Mouse (Mus musculus) frontal cortex, postnatal 36 days (tissue): ENCODE measurements around the gene Cdr2l.

Experiments used
- DNase-seq, 2 experiments: peaks; one replicate each; pipeline ENCODE4 v3.0.0; 2022; ENCODE audit warnings: low spot score in 2 of 2

The Cdr2l gene

GRCm38 (mm10) chr11:115381743-115382539, at the start of gene Cdr2l:
Gene Cdr2l, plus strand, starts transcription at chr11:115381916.
- peak; percentile 86 to 87 for DNase-seq

GRCm38 (mm10) chr11:115334531-115334930, 47.2 kb upstream of the Cdr2l start, which contains the start of gene Otop3:
Gene Otop3, plus strand, starts transcription at chr11:115334731.
- no peak for DNase-seq

GRCm38 (mm10) chr11:115335223-115335622, 46.5 kb upstream of the Cdr2l start:
- no peak for DNase-seq

- DNase-seq = no peak
These were observed 45.6 kb upstream of the Cdr2l start for GRCm38 (mm10) chr11:115336115-115336514.

GRCm38 (mm10) chr11:115337350-115337749, 44.4 kb upstream of the Cdr2l start:
- no peak for DNase-seq

GRCm38 (mm10) chr11:115337826-115338225, 43.9 kb upstream of the Cdr2l start:
- no peak for DNase-seq

- no peak for DNase-seq
These were observed 40.5 kb upstream of the Cdr2l start for GRCm38 (mm10) chr11:115341246-115341645.

DNA sequence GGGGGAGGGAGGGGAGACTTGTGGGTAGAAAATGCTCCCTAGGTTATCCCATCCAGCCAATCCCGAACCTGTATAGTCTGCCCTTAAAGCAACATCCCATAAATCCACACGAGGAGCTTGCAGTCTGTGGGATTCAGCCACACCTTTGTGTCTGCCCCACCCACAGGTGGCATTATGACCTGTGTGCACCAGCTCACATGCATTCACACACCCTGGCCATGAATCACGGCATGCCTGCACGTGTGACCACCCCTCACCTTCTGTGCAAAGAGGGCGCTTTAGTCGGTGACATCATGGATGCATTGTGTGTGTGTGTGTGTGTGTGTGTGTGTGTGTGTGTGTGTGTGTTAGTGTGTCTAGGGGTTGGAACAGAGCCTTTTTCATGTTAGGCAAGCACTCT, 39.9 kb upstream of the Cdr2l start:
- DNase-seq = no peak

DNA sequence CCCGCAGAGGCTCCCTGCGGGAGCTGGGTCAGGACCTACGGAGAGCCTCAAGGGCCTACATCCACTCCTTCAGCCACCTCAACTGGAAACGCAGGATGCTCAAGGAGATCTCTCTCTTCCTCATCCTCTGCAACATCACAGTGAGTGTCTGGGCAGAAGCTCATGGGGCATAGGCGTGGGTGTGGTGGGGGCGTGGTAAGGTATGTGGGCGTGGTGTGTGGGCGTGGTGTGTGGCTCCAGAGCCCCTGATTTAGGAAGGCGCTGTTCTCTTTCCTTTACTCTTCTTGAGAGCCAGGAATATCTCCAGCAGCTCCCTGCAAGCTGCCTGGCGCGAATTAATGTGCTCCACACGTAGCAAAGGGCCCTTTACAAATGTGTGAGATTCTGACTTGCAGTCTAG, 36.7 kb upstream of the Cdr2l start:
- DNase-seq = peak in 1 of 2 experiments; percentile 36

GRCm38 (mm10) chr11:115345515-115345914, 36.2 kb upstream of the Cdr2l start:
- DNase-seq = no peak

GRCm38 (mm10) chr11:115348681-115349248, 33.0 kb upstream of the Cdr2l start:
- no peak for DNase-seq

- no peak for DNase-seq
These were observed 31.7 kb upstream of the Cdr2l start for GRCm38 (mm10) chr11:115349976-115350375.

DNA sequence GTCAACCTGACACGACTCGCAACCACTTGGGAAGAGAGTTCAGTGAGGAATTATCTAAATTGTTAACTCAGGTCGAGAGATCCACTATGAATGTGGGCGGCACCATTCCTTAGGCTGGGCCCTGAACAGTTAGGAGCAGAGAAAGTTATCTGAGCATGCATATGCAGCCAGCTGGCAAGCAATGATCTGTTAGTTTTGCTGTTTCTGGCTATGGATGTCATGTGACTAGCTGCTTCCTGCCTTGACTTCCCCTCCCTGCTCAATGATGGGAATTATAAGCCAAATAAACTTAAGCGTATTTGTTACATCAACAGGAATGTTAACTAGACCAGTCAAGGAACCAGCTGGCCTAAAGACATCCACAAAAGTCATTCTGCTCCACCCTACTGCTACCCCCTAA, 28.3 kb upstream of the Cdr2l start:
- DNase-seq = no peak

- DNase-seq = peak; percentile 49 to 55
These were observed 27.5 kb upstream of the Cdr2l start for GRCm38 (mm10) chr11:115354183-115354582.

DNA sequence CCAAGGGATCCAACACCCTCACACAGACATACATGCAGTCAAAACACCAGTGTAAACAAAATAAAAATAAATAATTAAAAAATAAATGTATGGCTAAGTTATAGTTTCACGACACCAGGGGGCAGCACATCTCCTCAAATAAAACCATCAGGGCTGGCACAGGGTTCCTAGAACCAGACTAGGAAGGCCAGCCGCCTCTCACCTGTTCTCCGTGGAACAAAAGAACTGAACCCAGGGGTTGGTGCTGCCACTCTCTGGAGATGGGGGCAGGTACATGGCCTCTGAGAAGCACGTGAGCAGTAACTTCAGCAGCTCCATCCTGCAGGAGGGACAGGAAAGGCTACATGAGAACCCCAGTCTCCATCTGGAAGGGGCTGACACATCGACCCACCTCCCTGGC, 23.2 kb upstream of the Cdr2l start:
- peak; percentile 61 to 77 for DNase-seq

GRCm38 (mm10) chr11:115359293-115359692, 22.4 kb upstream of the Cdr2l start:
- DNase-seq = no peak

DNA sequence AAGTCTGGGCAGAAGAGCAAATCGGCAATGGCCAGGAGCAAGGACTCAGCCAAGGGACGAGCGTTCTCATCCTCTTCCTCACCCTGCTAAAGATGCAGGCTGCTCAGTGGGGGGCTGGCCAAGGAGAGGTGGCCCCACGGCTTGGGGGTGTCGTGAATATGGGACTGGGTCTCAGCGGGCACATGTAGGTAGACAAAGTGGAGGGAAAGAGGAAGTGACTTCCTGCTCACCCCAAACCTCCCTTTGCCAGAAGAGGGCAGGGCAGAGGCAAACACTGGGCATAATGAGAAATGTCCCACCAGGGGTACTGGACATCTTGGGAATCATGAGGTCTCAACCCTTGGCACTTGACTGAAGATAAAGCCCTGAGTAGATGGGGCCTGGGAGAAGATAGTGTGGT, 22.0 kb upstream of the Cdr2l start:
- DNase-seq = no peak

DNA sequence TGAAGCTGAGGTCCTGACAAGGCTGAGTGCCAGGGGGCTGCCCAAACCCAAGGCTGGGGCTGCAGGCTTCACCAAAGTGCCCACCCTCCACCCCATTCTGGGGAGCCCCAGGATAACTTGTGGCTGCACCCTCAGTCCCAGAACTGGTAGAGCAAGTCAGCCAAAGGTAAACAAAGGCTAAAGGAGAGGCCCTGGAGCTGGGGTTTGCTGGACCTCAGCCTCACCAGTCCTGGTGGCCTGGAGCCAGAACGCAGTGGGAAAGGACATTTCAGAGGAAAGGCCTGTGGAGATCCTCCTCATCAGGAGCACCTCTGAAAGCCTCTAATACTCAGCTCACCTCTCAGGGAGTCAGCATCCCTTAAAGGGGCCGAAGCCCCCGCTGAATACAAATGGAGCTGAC, 17.6 kb upstream of the Cdr2l start:
- no peak for DNase-seq

DNA sequence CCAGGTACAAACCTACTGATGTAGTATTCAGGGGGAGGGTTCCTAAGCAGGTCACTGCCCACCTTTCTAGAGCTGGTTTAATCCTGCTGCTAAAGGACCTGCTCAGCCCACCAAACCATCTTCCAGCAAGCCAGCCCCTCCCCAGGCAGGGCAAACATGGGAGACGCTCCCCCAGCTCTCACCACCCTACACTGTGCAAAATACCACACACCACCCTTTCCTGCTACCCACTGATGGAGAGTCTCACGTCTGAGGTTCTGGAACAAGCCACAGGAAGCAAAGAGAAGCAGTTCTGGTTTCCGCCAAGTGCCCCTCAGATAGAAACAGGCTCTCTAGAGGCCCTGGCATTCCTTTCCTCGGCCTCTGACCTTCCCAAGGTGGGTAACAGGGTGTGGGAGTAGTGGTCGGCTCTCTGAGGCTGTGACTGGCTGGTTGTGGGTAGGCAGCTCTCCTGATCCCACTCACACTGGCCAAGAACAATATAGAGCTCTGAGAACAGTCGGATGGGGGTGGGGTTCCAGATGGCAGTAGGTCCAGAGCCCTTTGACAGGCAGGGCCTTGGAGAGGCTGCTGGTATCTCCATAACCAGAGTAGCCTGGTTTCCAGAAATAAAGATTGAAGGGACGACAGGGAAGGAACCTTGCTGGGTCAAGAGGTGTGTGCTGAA, 15.5 kb upstream of the Cdr2l start:
- no peak for DNase-seq

GRCm38 (mm10) chr11:115366706-115367394, 14.9 kb upstream of the Cdr2l start:
- peak; percentile 58 for DNase-seq

- peak; percentile 86 to 88 for DNase-seq
These were observed 14.2 kb upstream of the Cdr2l start, which contains the start of gene Hid1 for GRCm38 (mm10) chr11:115367395-115367944. Gene Hid1, minus strand, starts transcription at chr11:115367756.

- DNase-seq = no peak
These were observed 11.3 kb upstream of the Cdr2l start for GRCm38 (mm10) chr11:115370368-115370767.
